Mouse (Mus musculus) heart, postnatal 10 days (tissue): ENCODE measurements around the gene B430306N03Rik. TPM values are rescaled to one million over a fixed set of nuclear protein-coding genes. Genes with fewer than 3 reads are reported as not detected.
"Not testable (repeated sequence)": the region's sequence is repeated elsewhere in the genome, so short reads cannot be mapped to it uniquely, and the experiment has no call there.

Experiments
- DNase-seq, 2 experiments: peaks; one replicate each; pipeline ENCODE4 v3.0.0; 2021
- intact Hi-C: fragments of 180-260 bp; cut with DNase I; formaldehyde crosslinking; loops from one replicate; pipeline ENCODE4 v1.15.1; 2025
- total RNA-seq, 2 experiments: library from RNA; stranded (reverse); gene quantifications; 2 replicates each; pipeline ENCODE4 v1.2.3; 2021

B430306N03Rik gene
- under 1 TPM in 1 of 2 experiments, not detected in 1; 0.15 TPM for total RNA-seq

- DNase-seq, intact Hi-C loops: not testable (repeated sequence)
Measured at GRCm38 (mm10) chr17:48315905-48316579, at the start of gene B430306N03Rik. Gene B430306N03Rik, plus strand, starts transcription at chr17:48316141.

DNA sequence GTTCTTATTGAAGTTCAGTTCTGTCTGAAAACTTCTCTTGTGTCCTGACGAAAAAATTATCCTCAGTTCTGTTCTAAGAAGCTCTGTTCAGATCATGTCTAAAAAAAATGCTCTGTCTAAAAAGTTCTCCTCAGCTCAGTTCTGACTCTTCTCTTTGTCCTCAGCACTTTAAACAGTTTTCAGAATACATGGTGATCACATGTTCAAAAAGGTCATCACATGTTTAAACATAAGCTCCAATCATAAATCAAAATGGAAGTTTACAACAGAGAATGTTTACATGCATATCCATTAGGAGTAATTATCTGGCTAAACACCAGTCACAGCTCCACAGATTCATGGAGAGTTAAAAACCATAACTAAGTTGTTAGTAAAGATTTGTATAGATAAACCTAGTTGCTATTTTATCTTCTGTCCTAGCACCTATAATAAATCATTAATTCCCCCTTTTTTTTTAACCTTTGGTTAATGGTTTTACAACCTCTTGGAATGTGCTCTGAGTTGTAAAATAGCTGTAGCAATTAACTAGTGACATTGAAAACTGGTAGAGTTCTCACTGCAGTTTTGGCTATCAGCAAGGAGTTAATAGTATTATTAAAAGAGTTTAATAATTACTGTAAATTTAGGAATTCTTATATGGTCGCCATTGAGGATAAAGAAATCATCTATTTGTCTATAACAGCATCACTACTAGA lies 49.2 kb upstream of the B430306N03Rik start:
- DNase-seq = no peak
- intact Hi-C loops = no loop called here

DNA sequence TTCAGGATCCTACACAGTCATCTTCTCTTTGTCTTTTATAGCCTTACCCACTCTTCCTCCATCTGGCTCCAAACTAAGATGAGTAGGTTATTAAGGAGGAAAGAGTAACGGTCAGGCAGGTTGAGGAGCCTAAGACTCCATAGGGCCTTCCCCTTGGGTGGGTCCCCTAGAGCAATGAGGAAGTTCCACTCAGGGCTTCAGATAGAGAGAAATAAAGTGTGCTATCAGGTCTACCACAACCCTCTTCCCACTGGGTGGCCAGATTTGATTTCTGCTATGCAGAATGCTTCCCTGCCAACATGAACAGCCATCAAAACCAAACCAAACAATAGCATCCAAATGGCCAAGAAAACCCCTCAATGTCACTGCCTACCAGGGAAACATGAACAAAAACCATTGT lies 48.4 kb upstream of the B430306N03Rik start:
- intact Hi-C loops = no loop called here
- no peak for DNase-seq

DNA sequence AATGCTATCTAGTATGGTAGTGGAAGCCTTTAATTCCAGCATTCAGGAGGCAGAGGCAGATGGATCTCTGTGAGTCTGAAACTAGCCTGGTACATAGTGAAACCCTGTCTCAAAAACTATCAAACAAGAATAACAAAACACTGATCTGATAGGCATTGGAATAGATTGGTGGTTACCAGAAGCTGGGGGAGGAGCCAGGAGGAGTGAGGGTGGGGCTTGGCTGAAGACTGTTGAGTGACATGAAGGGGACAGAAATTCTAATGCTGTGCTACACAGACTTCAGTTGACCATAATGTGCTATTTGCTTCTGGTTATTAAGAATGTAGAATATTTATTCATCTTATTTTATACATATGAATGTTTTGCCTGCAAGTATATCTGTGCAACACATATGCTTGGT lies 47.7 kb upstream of the B430306N03Rik start:
- no peak for DNase-seq
- intact Hi-C loops = no loop called here

DNA sequence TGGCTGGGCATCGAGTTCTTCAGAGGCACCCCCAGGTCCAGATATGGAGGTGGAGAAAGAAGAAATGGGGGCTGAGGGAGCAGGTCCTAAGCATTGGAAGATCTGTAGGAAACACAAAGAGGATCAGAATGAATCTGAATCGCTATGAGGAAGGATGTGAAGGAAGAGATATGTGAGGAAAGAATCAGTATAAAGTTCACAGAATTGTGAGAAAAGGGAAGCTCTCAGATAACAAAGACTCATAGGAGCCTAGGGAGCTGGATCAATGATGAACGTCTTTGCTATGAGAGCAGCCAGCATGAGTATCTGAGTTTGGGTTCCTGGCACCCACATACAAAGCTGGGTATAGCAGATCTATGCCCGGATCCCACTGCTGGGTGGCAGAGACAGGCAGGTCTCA lies 46.1 kb upstream of the B430306N03Rik start:
- intact Hi-C loops = no loop called here
- DNase-seq = no peak

DNA sequence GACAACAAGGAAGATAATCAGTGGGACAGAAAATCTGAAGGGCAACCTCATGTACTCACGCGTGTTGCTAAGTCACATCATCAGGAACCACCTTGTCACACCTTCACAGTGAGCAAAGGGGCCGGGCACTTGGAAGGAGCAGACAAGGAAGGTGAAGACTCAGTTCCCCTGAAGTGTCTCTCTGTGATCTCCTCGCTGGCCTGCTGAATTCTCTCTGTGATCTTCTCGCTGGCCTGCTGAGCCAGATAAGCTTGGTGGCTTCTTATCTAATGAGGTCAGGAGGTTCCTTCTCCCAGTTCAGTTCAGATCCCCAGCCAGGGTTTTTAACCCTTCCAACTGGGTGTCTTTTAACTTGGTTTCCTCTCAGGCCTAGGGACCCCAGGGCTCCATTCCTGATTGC lies 43.8 kb upstream of the B430306N03Rik start:
- intact Hi-C loops = no loop called here
- DNase-seq = no peak

DNA sequence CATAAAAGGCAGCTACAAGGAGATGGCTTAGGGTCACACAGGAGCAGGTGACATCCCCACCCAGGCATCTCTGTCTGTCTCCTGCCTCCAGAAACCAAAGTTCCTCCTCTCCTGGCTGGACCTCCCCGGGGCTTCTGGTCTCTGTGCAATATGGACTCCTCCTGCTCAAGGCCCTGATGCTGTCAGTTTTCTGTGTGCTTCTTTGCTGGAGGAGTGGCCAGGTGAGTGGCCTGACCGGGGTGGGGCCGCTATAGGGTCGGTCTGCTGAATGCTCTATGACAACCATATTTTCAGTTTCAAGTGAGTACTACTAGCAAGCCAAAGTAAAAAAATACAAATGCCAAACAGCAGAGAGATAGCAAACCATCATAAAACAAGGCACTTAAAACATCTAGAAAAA lies 43.3 kb upstream of the B430306N03Rik start:
- intact Hi-C loops = no loop called here
- DNase-seq = no peak

DNA sequence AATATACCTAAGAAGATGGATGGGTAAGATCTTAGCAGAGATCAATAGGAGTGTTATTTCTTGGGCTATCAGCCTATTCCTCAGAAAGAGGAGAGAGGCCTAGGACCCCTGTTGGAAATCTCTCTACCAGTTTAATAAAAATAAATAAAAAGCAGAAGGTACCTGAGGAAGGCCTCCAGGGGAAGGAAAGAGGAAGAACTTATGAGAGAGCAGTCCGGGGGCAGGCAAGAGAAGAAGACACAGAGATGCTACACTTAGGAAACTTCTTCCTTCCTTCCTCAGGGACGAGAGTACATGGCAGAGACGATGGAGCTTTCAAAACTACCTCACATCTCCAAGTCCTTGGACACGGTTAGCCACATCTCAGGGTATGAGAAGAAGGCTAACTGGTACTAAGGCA lies 41.8 kb upstream of the B430306N03Rik start:
- intact Hi-C loops = loop anchor here (1.0 kb wide), 1 partner anchor 63 kb away; no protein-coding TSS in a partner anchor
- no peak for DNase-seq

GRCm38 (mm10) chr17:48274885-48275284 lies 41.1 kb upstream of the B430306N03Rik start:
- peak; percentile 77 to 87 for DNase-seq
- intact Hi-C loops = loop anchor here (1.0 to 5.0 kb wide), 2 partner anchors 62 to 327 kb away; no protein-coding TSS in a partner anchor

GRCm38 (mm10) chr17:48275736-48276135 lies 40.2 kb upstream of the B430306N03Rik start:
- intact Hi-C loops = loop anchor here (5.0 kb wide), 1 partner anchor 327 kb away; no protein-coding TSS in a partner anchor

DNA sequence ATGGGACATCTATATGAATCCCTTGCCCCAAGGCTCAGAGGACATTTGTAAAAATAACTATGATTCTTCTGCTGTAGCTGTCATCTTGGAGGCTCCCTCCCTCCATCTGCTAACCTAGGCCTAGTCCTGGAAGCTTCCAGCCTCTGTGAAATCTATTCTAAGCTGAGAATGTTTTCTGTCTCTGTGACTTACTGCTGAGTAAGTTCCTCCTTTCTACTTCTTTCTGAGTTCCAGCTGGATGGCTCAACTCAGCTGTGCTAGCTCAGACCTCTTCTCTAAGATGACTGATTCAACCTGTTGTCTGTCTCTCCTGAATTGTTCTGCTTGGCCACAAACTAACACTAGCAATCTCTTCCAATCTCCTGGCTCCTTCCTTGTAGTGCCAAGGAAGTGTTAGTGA lies 37.6 kb upstream of the B430306N03Rik start:
- intact Hi-C loops = loop anchor here (5.0 kb wide), 1 partner anchor 324 kb away; no protein-coding TSS in a partner anchor
- DNase-seq = no peak

More at GRCm38 (mm10) chr17:48275736-48276135, 40.2 kb upstream of the B430306N03Rik start:
- DNase-seq = no peak

- intact Hi-C loops = loop anchor here (5.0 kb wide), 1 partner anchor 323 kb away; no protein-coding TSS in a partner anchor
Measured at GRCm38 (mm10) chr17:48279002-48279401, 36.9 kb upstream of the B430306N03Rik start.

GRCm38 (mm10) chr17:48280943-48281738 lies 34.8 kb upstream of the B430306N03Rik start:
- no peak for DNase-seq
- intact Hi-C loops = no loop called here

More at GRCm38 (mm10) chr17:48279002-48279401, 36.9 kb upstream of the B430306N03Rik start:
- no peak for DNase-seq

DNA sequence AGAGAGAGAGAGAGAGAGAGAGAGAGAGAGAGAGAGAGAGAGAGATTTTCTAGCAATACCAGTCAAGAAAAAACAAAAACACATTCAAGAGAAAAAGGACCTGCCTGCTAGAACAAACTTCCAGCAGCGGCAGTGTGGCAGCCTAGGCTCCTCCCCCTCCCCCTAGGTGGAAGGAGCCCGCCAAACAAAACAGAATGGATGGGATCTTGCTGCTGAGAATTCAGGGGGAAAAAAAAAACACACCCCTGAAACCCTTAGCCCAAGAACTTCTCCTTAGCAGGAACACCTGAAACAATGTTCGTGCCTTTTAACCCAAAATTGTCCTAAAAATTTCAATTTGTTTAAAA lies 34.2 kb upstream of the B430306N03Rik start:
- no peak for DNase-seq

GRCm38 (mm10) chr17:48286765-48287164 lies 29.2 kb upstream of the B430306N03Rik start:
- DNase-seq = no peak
- intact Hi-C loops = no loop called here

More for the DNA sequence above, 34.2 kb upstream of the B430306N03Rik start:
- intact Hi-C loops = no loop called here

DNA sequence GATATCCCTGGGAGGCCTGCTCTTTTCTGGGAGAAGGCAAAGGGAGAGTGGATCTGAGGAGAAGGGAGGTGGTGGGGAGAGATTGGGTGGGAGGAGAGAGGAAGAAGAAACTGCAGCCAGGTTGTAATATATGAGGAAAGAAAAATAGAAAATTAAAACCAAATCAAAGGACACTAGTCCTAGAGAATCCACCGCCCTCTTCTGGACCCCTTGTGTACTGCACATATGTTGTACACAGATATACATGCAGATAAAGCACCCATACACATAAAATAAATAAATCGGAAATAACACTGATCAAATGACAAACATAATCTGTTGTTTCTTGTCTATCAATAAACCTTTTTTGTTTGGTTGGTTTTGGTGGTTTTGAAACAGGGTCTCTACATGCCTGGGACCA lies 28.7 kb upstream of the B430306N03Rik start:
- intact Hi-C loops = no loop called here
- no peak for DNase-seq

DNA sequence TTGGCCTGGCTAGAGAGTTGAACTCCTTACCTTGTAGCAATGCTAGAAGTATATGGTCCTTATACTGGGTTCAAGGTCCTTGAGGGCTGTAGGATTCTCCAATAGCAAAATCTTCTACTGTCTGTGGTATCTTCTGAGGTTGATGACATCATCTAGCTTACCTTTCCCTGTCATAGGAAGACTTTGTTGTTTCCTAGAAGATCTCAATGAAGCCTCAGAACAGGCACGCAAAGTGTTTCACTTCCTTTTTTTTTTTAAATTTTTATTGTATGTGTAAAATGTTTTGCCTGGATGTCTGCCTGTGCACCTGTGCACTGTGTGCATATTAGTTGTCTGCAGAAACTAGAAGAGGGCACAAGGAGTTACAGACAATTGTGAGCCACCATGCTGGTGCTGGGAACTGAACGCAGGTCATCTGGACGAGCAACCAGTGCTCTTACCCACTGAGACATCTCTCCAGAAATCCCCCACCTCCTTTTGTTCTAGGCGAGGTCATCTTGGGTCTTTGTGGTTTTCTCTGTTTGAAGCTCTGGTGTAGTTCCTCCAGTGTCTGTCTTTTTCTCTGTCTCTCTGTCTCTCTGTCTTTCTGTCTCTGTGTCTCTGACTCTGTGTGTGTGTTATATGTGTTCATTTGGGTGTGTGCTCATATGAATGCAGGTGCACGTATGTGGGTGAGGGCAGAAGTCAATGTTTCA lies 22.3 kb upstream of the B430306N03Rik start:
- DNase-seq = no peak
- intact Hi-C loops = no loop called here

DNA sequence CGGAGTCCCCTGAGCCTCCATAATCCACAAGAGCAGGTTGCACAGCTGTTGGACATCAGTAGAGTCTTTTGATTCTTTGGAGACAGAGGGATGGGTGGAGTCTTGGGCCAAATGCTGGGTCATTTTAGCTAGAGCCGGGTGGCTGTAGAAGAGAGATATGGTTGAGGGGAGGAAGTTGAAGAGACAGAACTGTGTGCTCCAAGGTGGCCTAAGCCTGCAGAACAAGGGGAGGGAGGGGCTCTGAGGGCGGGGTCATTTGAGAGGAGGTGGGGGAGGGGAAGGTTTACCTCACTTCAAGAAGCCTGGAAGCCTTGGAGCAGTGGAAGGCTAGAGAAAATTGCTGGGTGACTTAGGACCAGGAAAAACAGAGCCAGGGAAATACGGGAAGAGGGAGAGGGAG lies 16.7 kb upstream of the B430306N03Rik start, which contains the start of gene Treml2:
Gene Treml2, plus strand, starts transcription at position 296 of the 400 bp plus-strand sequence.
- intact Hi-C loops = no loop called here
- no peak for DNase-seq

DNA sequence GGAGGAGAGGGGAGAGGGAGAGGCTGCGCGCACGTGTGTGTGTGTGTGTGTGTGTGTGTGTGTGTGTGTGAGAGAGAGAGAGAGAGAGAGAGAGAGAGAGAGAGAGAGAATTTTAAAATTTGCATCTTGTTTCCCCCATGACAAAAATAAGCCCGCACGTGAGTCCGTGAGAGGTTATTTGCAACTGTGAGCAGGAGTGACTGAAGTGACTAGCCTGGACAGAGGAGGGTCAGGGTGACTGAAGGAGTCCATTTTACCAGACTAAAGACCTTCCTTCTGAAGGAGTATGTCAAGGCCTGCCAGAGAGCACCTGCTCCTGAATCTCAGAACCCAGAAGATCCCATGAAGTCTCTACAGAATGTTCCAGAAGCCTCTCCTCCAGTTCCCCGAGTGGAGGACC lies 16.2 kb upstream of the B430306N03Rik start:
- DNase-seq = no peak
- intact Hi-C loops = no loop called here

DNA sequence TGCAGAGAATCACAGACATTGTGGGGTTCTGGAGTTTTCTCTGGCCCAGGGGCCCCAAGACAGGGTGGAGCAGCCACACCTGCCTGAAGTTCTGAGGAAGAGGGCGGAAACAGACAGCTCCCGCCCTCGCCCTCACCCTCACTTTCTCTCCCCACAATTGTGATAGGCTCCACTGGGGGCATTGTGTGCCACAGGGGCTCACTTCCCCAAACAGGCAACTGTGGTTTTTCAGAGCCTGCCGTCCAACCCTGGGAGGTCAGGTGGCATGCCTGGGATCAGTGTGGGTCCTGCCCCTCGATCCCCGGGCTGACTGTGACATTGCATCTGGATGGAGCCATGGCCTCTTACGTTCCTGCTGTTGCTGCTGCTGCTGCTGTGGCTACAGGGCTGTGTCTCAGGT lies 15.7 kb upstream of the B430306N03Rik start:
- peak in 1 of 2 experiments; percentile 10 for DNase-seq
- intact Hi-C loops = no loop called here
